Mouse (Mus musculus): Measurements from ENCODE around the gene Pck2.

DNA sequence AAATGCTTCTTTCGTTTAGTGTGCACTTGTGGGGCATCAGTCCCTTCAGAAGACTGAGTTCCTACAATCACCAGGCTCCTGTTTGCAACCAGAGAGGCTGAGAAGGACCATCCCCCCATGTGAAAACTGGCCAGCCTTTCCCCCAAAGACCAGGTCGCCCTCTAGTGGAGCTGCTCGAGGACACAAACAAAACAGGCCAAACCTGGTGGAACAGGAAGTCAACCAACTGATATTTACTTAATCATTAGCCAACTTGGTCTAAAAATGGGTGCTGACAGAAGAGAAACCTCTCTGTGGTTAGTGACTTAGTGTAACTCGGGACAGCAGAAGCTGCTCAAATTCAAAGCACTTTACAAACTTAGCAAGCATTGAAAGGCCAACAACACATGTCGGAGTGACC lies 16.9 kb downstream of the Pck2 start:
- TF ChIP-seq POLR2A (IDR thresholded peaks at IDR 0.05; ENCODE audit: insufficient read length, low read depth) (no peak), CEBPB (IDR thresholded peaks at IDR 0.05; ENCODE audit: insufficient read depth, poor library complexity, severe bottlenecking) (no peak), MYOG (IDR thresholded peaks at IDR 0.05; ENCODE audit: control insufficient read depth in 1 of 3, insufficient read depth in 1 of 3, insufficient read length in 2 of 3, low read depth in 2 of 3) (no peak), REST (IDR thresholded peaks at IDR 0.05; ENCODE audit: insufficient read depth, insufficient read length) (no peak), POLR2AphosphoS2 (IDR thresholded peaks at IDR 0.05; ENCODE audit: insufficient read length, low read depth) (no peak), USF1 (IDR thresholded peaks at IDR 0.05; ENCODE audit: low read depth) (no peak), TCF12 (IDR thresholded peaks at IDR 0.05; ENCODE audit: insufficient read depth, poor library complexity, severe bottlenecking) (no peak), MAX (IDR thresholded peaks at IDR 0.05; ENCODE audit: low read depth) (no peak)

All from myocyte (in vitro differentiated cells).